Mouse (Mus musculus): ENCODE measurements around the gene Psmc5.

GRCm38 (mm10) chr11:106291861-106292260 lies 35.9 kb downstream of the Psmc5 start:
- TF ChIP-seq MYOG (IDR thresholded peaks at IDR 0.05; ENCODE audit: control insufficient read depth in 1 of 3, insufficient read depth in 1 of 3, insufficient read length in 2 of 3, low read depth in 2 of 3) (no peak), MAX (IDR thresholded peaks at IDR 0.05; ENCODE audit: low read depth) (no peak), E2F4 (IDR thresholded peaks at IDR 0.05; ENCODE audit: insufficient read depth) (no peak), POLR2A (IDR thresholded peaks at IDR 0.05; ENCODE audit: insufficient read length, low read depth) (no peak), USF1 (IDR thresholded peaks at IDR 0.05; ENCODE audit: low read depth) (no peak), CEBPB (IDR thresholded peaks at IDR 0.05; ENCODE audit: insufficient read depth, poor library complexity, severe bottlenecking) (no peak)
